Mouse (Mus musculus): ENCODE measurements around the gene Slc6a20a.

DNA sequence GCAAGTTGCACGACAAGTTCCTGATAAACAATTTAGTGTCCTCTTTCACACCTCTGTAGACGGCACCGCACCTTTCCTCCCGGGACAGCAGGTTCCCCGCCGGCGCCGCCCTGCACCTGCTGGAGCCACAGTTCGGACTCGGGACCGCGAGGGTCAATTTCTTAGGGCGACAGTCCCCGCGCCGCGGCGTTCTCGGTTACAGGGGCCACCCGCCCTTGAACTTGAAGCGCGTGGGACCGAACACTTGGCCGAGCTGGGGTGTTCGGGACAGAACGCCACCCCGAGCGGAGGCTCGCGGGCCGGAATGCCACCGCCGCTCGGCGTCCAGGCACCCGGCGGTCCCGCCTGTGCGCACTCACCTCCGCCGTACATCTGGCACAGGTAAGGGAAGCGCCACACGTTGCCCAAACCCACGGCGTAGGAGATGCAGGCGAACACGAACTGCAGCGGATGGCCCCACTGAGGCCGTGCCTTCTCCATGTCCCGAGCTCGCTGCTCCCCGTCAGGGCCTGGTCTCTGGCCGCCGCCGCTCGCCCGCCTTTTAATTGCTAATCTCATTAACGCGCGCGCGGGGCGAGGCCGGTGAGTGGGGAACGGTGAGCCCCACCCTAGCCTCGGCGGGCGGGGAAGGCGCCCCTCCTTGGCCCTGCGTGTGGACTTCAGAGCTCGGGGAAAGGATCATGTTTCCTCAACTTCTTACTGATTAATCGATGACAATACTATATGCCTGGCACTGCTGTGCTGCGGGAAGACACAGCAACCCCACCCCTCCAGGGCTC lies at the start of gene Slc6a20a, which contains the start of gene Ccr9:
- TF ChIP-seq POLR2A (IDR thresholded peaks at IDR 0.05; ENCODE audit: control insufficient read depth, extremely low read depth, insufficient read depth, low read length, poor library complexity) = no peak
- no peak for TF ChIP-seq CTCF (IDR thresholded peaks at IDR 0.05; ENCODE audit: borderline replicate concordance, control insufficient read depth, extremely low read depth, insufficient read depth, low read length, poor library complexity)

Data from thymus, adult 2 months (tissue).